Mouse (Mus musculus) embryonic facial prominence, embryonic 12.5 days (tissue): ENCODE data around the gene Cpne1. TPM values are rescaled to one million over a fixed set of nuclear protein-coding genes. Genes with fewer than 3 reads are reported as not detected.
"Not testable (repeated sequence)": the region's sequence is repeated elsewhere in the genome, so short reads cannot be mapped to it uniquely, and the experiment has no call there.

Source experiments
- ATAC-seq: fragments of 200-750 bp; cut with Nextera tagmentation; 2 replicates; pipeline ENCODE4 v1.8.0; 2017; ENCODE audit not compliant: insufficient number of reproducible peaks, insufficient read depth, low FRiP score, low TSS enrichment
- H3K27ac ChIP-seq: fragments of 300-500 bp; sonication (generic); 2 replicates; pipeline ENCODE4 v1.5.1; 2016; ENCODE audit warnings: mild to moderate bottlenecking
- H3K27me3 ChIP-seq: fragments of 300-500 bp; sonication (generic); 2 replicates; pipeline ENCODE4 v1.6.1; 2016; ENCODE audit warnings: mild to moderate bottlenecking, moderate library complexity
- H3K36me3 ChIP-seq: fragments of 300-500 bp; sonication (generic); 2 replicates; pipeline ENCODE4 v1.6.1; 2016; ENCODE audit warnings: mild to moderate bottlenecking
- H3K4me1 ChIP-seq: fragments of 300-500 bp; sonication (generic); 2 replicates; pipeline ENCODE4 v1.6.1; 2016
- H3K4me2 ChIP-seq: fragments of 300-500 bp; sonication (generic); replicated peaks from 2 replicates; pipeline ENCODE4 v1.6.1; 2016; ENCODE audit warnings: mild to moderate bottlenecking, moderate library complexity
- H3K4me3 ChIP-seq: fragments of 300-500 bp; sonication (generic); 2 replicates; pipeline ENCODE4 v1.5.1; 2016; ENCODE audit warnings: mild to moderate bottlenecking
- H3K9ac ChIP-seq: fragments of 300-500 bp; sonication (generic); 2 replicates; pipeline ENCODE4 v1.6.1; 2016; ENCODE audit warnings: mild to moderate bottlenecking, moderate library complexity
- H3K9me3 ChIP-seq: fragments of 300-500 bp; sonication (generic); 2 replicates; pipeline ENCODE4 v1.6.1; 2016; ENCODE audit warnings: mild to moderate bottlenecking, moderate library complexity
- WGBS: fragments of 180-500 bp; shearing (Covaris S2); methylation state at CpG from one replicate; pipeline ENCODE4 v1.1.7; 2016; 5-methylcytosine and 5-hydroxymethylcytosine counted together
- polyA plus RNA-seq: library from polyadenylated mRNA; unstranded; fragments of >200 nt; fragmentation: Nextera tagmentation; extraction: Ambion mirVana; gene quantifications from 2 replicates; pipeline ENCODE4 v1.2.1, GENCODE M21; 2016

Cpne1 gene
- polyA plus RNA-seq, 1 experiment from 2014 or later = 64.9 TPM

GRCm38 (mm10) chr2:156126992-156127391 lies 15.2 kb upstream of the Cpne1 start, which contains the start of gene Gm28036:
Gene Gm28036 (minus strand): TSS chr2:156127092.
- H3K4me1 ChIP-seq = no peaks in the 10 kb centered on the region
- H3K9me3 ChIP-seq = no peaks in the 10 kb centered on the region
- WGBS = 93% methylated on average over 5 of the region's 5 CpGs
- H3K27me3 ChIP-seq = no peaks in the 10 kb centered on the region
- no peak within 1 kb of the TSS for H3K9ac ChIP-seq
- H3K4me2 ChIP-seq = no peak within 1 kb of the TSS
- no peak within 1 kb of the TSS for H3K4me3 ChIP-seq
- H3K36me3 ChIP-seq = peaks cover 9% of the 10 kb centered on the region; the same call in 1 of the 2 replicates
- no peak for ATAC-seq
- no peak within 1 kb of the TSS for H3K27ac ChIP-seq

- H3K4me3 ChIP-seq = no peak overlapping the region
- H3K27me3 ChIP-seq = no peaks in the 10 kb centered on the region
- 90% methylated on average over 5 of the region's 5 CpGs for WGBS
- no peaks in the 10 kb centered on the region for H3K4me1 ChIP-seq
- no peak for ATAC-seq
- H3K27ac ChIP-seq = no peak overlapping the region
- H3K9ac ChIP-seq = no peak overlapping the region
- H3K36me3 ChIP-seq = peaks cover 9% of the 10 kb centered on the region; the same call in 1 of the 2 replicates
- no peak overlapping the region for H3K4me2 ChIP-seq
- H3K9me3 ChIP-seq = no peaks in the 10 kb centered on the region
Measured at GRCm38 (mm10) chr2:156123731-156124130, 12.0 kb upstream of the Cpne1 start.

DNA sequence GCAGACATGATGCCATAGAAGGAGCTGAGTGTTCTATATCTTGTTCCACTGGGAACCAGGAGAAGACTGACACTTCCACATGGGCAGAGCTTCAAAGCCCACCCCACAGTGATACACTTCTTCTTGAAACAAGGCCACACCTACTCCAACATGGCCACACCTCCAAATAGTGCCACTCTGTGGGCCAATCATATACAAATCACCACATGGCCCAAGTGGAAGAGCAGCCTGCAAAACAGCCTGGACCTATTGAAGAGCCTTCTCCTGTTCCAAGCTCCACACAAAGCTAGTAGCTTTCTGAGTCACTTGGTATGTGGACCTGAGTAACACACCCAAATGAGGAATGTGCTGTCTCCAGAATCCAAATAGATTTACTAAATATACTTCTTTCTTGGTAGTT lies 7.8 kb upstream of the Cpne1 start:
- ATAC-seq = no peak
- Histone ChIP-seq H3K4me3 (no peak overlapping the region), H3K9me3 (no peaks in the 10 kb centered on the region), H3K27ac (no peak overlapping the region), H3K36me3 (peaks cover 9% of the 10 kb centered on the region; the same call in 1 of the 2 replicates), H3K4me1 (no peaks in the 10 kb centered on the region), H3K27me3 (no peaks in the 10 kb centered on the region), H3K9ac (no peak overlapping the region), H3K4me2 (no peak overlapping the region)

- not testable (repeated sequence) for H3K36me3 ChIP-seq, H3K4me1 ChIP-seq, H3K9me3 ChIP-seq, ATAC-seq, H3K27me3 ChIP-seq
- Histone ChIP-seq H3K4me3 (peak overlapping the region; percentile 85), H3K9ac (peak overlapping the region; percentile 97; the same call in 1 of the 2 replicates), H3K4me2 (peak overlapping the region; percentile 61), H3K27ac (peak overlapping the region; percentile 90; the same call in 1 of the 2 replicates)
- whole genome bisulfite sequencing = 25% methylated on average over 5 of the region's 5 CpGs
Measured at GRCm38 (mm10) chr2:156112080-156112423, 287 bp upstream of the Cpne1 start.

DNA sequence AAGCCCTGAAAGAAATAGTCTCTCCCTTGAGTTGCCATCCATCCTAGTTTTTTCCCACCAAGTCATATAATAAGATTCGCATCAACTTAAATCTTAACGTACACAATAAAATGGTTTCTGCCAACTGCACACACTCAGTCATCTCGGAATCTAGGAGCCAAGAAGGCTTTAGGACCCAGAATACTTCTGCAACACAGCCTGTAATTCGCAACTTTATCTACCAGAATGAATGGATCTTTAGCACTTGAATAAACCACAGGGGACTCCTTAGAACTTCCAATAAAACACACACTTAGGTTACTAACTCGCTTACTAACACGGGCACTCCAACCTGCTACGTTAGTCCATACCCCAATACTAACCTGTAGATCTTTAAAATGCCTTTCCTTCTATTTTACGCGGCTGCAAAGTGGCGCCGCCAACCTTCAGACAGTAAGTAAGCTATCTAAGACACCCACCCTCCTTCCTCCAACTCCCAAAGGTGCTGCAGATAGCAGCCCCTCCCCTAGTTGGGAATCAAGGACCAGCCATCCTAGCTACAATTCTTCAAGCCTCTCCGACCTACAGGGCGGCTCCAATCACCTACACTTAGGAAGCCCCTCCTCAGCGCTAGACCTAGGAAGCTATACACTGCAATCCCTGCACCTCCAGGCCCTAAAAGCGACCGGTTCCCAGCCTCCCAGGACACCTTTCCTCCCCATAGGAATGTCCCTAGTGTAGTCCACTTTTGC lies 973 bp downstream of the Cpne1 start:
- Histone ChIP-seq H3K9me3 (no peaks in the 10 kb centered on the region), H3K27me3 (no peaks in the 10 kb centered on the region), H3K4me2 (peak overlapping the region; percentile 61), H3K4me3 (peak overlapping the region; percentile 85), H3K36me3 (0 out of 2 replicates have a peak, but pooled peaks cover 3% of the 10 kb centered on the region), H3K4me1 (peaks cover 14% of the 10 kb centered on the region), H3K9ac (peak overlapping the region; percentile 97), H3K27ac (peak overlapping the region; percentile 90)
- 1% methylated on average over 16 of the region's 16 CpGs for WGBS
- peak; percentile 56; the same call in 1 of the 2 replicates for ATAC-seq

GRCm38 (mm10) chr2:156091926-156092325 lies 19.8 kb downstream of the Cpne1 start:
- no peak overlapping the region for H3K9ac ChIP-seq
- H3K27ac ChIP-seq = no peak overlapping the region
- no peak for ATAC-seq
- no peaks in the 10 kb centered on the region for H3K9me3 ChIP-seq
- H3K4me1 ChIP-seq = no peaks in the 10 kb centered on the region
- H3K36me3 ChIP-seq = peaks cover 30% of the 10 kb centered on the region
- no peak overlapping the region for H3K4me3 ChIP-seq
- 80% methylated on average over 5 of the region's 5 CpGs for WGBS
- H3K4me2 ChIP-seq = no peak overlapping the region
- no peaks in the 10 kb centered on the region for H3K27me3 ChIP-seq

DNA sequence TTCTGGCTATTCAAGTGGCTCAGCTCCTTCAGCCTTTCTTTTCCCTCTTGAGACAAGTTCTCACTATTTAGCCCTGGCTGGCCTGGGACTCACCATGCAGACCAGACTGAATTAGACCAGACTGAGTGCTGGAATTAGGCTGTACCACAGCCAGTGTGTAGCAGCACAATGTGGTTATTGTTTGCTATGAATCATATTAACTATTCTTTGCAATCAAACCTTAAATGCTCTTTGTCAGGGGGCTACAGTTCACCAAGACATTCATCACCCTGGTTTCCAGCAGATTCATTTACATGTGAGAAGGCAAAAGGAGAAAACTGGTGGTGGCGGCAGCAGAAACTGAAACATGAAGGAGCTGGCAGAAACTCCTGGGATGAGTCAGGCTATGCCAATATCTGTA lies 22.0 kb downstream of the Cpne1 start:
- H3K9me3 ChIP-seq = no peaks in the 10 kb centered on the region
- no peak overlapping the region for H3K4me3 ChIP-seq
- no peak overlapping the region for H3K9ac ChIP-seq
- ATAC-seq = no peak
- no peak overlapping the region for H3K4me2 ChIP-seq
- 98% methylated on average over 1 of the region's 1 CpGs for WGBS
- no peaks in the 10 kb centered on the region for H3K27me3 ChIP-seq
- peaks cover 8% of the 10 kb centered on the region for H3K36me3 ChIP-seq
- H3K4me1 ChIP-seq = no peaks in the 10 kb centered on the region
- no peak overlapping the region for H3K27ac ChIP-seq

GRCm38 (mm10) chr2:156087391-156088110 lies 24.2 kb downstream of the Cpne1 start:
- H3K9ac ChIP-seq = no peak overlapping the region
- 85% methylated on average over 7 of the region's 7 CpGs for WGBS
- no peak overlapping the region for H3K4me2 ChIP-seq
- no peaks in the 10 kb centered on the region for H3K9me3 ChIP-seq
- H3K27me3 ChIP-seq = no peaks in the 10 kb centered on the region
- no peaks in the 10 kb centered on the region for H3K4me1 ChIP-seq
- H3K36me3 ChIP-seq = peaks cover 7% of the 10 kb centered on the region
- no peak overlapping the region for H3K4me3 ChIP-seq
- ATAC-seq = no peak
- no peak overlapping the region for H3K27ac ChIP-seq

GRCm38 (mm10) chr2:156084541-156084940 lies 27.2 kb downstream of the Cpne1 start:
- H3K36me3 ChIP-seq = peaks cover under 1% of the 10 kb centered on the region; the same call in 1 of the 2 replicates
- no peaks in the 10 kb centered on the region for H3K27me3 ChIP-seq
- WGBS = 85% methylated on average over 3 of the region's 3 CpGs
- no peak overlapping the region for H3K9ac ChIP-seq
- H3K27ac ChIP-seq = no peak overlapping the region
- no peaks in the 10 kb centered on the region for H3K9me3 ChIP-seq
- H3K4me3 ChIP-seq = no peak overlapping the region
- no peak for ATAC-seq
- H3K4me2 ChIP-seq = no peak overlapping the region
- peaks cover 3% of the 10 kb centered on the region; the same call in 1 of the 2 replicates for H3K4me1 ChIP-seq

- Histone ChIP-seq H3K27ac (no peak overlapping the region), H3K9me3 (no peaks in the 10 kb centered on the region), H3K9ac (no peak overlapping the region), H3K4me3 (no peak overlapping the region), H3K4me1 (peaks cover 3% of the 10 kb centered on the region; the same call in 1 of the 2 replicates), H3K4me2 (no peak overlapping the region), H3K27me3 (no peaks in the 10 kb centered on the region), H3K36me3 (peaks cover 40% of the 10 kb centered on the region)
- no peak for ATAC-seq
- 88% methylated on average over 7 of the region's 7 CpGs for WGBS
Measured at GRCm38 (mm10) chr2:156080391-156080790, 31.4 kb downstream of the Cpne1 start.

DNA sequence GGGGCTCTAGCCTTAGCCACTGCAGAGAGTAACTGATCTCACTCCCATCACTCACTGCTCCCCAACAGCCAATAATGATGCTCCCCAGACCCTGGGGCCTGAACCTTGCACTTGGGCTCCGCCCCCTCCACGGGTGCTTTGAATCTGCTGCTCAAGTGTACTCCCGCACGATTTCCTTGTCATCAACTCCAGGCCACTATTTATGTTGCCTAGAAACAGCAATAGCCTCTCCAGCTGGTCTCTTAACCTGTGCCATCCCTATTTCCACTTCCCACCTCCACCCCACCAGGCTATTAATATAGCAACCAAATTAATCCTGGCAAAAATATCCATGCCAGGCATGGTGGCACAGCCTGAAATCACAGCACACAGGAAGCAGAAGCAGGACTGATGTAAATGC lies 32.1 kb downstream of the Cpne1 start:
- Histone ChIP-seq H3K9ac (no peak overlapping the region), H3K27ac (no peak overlapping the region), H3K27me3 (no peaks in the 10 kb centered on the region), H3K9me3 (no peaks in the 10 kb centered on the region), H3K36me3 (peaks cover 47% of the 10 kb centered on the region), H3K4me3 (no peak overlapping the region), H3K4me2 (no peak overlapping the region), H3K4me1 (peaks cover 3% of the 10 kb centered on the region; the same call in 1 of the 2 replicates)
- 45% methylated on average over 4 of the region's 4 CpGs for WGBS
- 0 out of 2 replicates have a peak, but pooled peaks have one; percentile 23 for ATAC-seq

- Histone ChIP-seq H3K27me3 (no peaks in the 10 kb centered on the region), H3K4me3 (no peak overlapping the region), H3K27ac (no peak overlapping the region), H3K9me3 (no peaks in the 10 kb centered on the region), H3K36me3 (peaks cover 52% of the 10 kb centered on the region), H3K9ac (no peak overlapping the region), H3K4me1 (peaks cover 3% of the 10 kb centered on the region; the same call in 1 of the 2 replicates), H3K4me2 (no peak overlapping the region)
- no peak for ATAC-seq
- 88% methylated on average over 8 of the region's 8 CpGs for WGBS
Measured at GRCm38 (mm10) chr2:156079183-156079560, 32.6 kb downstream of the Cpne1 start.
